Mouse (Mus musculus): ENCODE measurements around the gene Rnf216.

Gene Rnf216

DNA sequence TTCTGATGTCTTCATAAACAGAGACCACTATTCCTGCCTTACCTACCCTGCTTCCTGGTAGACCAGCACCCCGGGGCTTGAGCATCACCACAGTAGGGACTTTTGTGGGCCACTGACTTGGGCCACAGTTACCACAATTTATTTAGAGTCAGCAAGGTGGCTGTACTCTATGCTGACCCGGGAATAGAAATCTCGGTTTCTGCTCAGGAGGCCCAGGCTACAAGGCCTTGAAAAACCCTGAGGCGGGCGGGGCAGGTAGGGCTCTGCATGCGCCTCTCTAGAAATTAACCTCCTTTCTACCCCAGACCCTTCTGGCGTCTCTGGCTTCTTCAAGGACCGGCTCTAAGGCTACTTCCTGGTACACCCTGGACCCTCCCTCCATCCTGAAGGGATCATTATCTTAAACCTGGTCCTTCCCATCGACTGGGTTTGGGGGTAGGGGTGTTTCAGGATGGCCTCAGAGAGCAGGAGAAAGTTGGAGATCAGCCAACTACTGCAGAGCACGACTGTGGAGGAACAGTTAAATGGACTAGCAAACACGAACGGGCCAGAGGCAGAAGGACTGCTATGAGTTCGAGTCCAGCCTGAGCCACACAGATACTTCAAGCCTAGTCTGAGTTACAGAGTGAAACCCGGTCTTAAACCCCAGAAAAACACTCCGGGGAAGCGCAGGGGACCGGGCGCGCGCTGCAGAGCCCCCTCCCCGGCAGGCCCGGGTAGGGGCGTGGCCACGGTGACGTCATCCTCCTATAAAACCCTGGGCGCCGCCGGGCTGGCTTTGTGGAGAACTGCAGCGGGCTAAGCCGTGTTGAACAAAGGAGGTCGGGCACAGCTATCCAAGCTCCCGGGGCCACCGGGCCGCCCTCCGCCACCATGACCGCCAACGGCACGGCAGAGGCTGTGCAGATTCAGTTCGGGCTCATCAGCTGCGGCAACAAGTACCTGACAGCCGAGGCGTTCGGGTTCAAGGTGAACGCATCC is 152.9 kb downstream of the Rnf216 start, which contains the start of gene Fscn1:
Fscn1 (plus strand) TSS at position 768 of the 981 bp plus-strand sequence.
- peak; percentile 95 for DNase-seq (ENCODE audit: low spot score)

DNA sequence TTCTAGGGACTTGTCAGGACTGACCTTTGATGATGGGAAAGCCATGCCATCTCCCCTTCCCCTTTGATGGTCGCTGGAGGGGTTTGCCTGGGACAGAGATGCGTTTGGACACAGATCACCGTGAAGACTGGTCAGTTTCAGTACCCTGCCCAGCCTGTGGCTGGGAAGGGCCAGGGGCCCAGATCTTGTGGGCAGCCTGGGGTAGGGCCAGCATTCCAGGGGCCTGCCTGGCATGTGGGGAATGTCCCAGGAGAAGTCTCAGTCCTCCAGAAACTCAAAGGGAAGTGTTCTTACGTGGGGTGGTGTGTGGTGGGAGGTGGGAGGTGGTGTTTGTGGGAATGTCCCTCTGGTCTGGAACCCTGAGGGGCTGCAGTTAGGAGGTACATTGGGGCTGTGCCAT is 153.6 kb downstream of the Rnf216 start:
- no peak for DNase-seq (ENCODE audit: low spot score)

DNA sequence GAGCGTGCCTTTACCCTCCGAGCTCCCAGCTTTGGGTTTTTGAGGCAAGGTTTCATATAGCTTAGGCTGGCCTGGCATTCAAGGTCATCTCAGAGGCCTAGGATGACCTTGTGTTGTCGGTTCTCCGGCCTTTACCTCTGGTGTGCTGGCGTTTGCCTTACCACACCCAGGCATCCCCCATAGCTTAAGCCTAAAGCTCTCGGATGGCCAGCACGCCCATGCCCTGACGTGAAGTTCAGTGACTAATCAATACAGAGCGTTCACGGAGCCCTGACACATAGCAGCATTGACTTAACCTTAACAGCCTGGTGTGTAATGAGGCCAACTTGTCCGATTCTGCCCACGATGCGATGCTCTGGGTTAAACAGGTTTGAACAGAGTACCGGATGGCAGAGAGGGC is 154.3 kb downstream of the Rnf216 start:
- DNase-seq (ENCODE audit: low spot score) = no peak

GRCm38 (mm10) chr5:142956956-142957703 is 155.7 kb downstream of the Rnf216 start:
- DNase-seq (ENCODE audit: low spot score) = no peak

- DNase-seq (ENCODE audit: low spot score) = no peak
These were observed 159.2 kb downstream of the Rnf216 start for GRCm38 (mm10) chr5:142953641-142954040.

DNA sequence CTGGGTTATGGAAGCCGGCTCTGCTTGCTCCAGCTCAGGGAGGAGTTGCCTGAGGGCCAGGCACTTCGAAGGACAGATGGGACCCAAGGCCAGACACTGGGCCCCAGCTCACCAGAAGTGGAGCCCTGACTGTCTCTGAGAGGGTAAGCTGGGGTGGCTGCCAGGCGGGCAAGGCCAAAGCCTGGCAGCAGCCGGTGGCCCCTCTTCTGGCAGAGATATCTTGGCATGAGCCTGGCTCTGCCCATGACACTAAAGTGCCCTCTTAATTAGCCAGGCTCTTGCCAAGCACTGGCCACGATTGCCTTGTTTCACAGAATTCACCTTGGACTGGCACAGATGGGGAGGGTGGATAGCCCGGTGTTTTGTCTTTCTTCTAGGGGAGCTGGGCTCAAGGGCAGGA is 162.4 kb downstream of the Rnf216 start:
- DNase-seq (ENCODE audit: low spot score) = no peak

DNA sequence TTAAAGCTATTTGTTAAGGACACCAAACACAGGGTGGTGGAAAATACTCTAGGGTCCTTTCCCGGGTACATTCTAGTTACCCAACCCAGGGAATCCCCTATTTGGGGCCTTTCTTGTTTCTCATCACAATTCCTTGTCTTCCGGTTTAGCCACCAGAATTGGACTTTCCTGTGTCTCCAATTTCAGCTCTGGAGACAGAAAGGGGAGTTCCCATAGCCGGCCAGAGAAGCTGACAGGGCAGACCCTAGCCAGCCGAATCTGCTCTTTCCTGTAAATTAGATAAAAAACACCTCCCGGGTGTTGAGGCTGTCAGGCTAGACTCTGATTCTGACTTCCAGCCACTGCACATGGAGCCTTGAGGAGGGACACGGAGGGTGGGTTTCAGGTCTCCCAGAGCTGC is 163.2 kb downstream of the Rnf216 start:
- DNase-seq (ENCODE audit: low spot score) = peak; percentile 29

- DNase-seq (ENCODE audit: low spot score) = no peak
These were observed 165.3 kb downstream of the Rnf216 start for GRCm38 (mm10) chr5:142947460-142947859.

DNA sequence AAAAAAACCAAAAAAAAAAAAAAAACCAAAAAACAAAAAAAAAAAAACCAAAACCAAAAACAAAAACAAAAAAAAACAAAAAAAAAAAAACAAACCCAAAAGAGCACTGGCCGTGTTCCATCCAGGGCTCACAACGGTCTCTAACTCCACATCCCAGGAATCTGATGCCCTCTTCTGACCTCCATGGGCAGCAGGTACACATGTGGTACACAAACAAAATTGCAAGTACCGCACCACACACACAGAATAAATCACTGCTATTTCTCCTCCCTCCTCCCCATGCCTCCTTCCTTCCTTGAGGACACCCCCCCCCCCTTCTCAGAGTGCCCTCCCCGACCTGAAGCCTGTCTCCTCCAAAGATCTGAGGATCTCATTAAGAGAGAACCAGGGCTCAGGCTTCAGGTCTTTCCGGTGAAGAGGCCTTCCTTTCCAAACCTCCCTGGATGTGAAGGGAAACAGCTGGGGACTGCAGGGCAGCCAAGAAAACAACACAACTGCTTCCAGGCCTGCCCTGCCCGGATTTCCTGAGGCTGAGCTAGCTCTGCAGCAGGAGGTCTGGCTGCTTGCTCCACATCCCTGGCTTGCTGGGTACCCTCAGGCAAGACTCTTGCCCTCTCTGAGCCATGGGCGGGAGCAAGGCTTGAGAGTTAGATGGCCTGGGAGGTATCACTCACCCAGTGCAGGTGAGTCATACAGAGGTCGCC is 167.7 kb downstream of the Rnf216 start:
- DNase-seq (ENCODE audit: low spot score) = peak; percentile 46

Measured in embryo, embryonic 10.5 days (tissue).